Mouse (Mus musculus) stomach, embryonic 15.5 days (tissue): ENCODE data around the gene Ncstn. TPM values are rescaled to one million over a fixed set of nuclear protein-coding genes. Genes with fewer than 3 reads are reported as not detected.

Experiments
- ATAC-seq: fragments of 200-750 bp; cut with Nextera tagmentation; 2 replicates; pipeline ENCODE4 v1.8.0; 2017; ENCODE audit warnings: low read depth, moderate number of reproducible peaks, moderate TSS enrichment; ENCODE audit not compliant: insufficient read depth, low FRiP score
- H3K27ac ChIP-seq: fragments of 300-500 bp; sonication (generic); 2 replicates; pipeline ENCODE4 v1.5.1; 2015; ENCODE audit warnings: mild to moderate bottlenecking, inconsistent platforms
- H3K27me3 ChIP-seq: fragments of 300-500 bp; sonication (generic); replicated peaks from 2 replicates; pipeline ENCODE4 v1.6.1; 2015; ENCODE audit warnings: inconsistent platforms
- H3K36me3 ChIP-seq: fragments of 300-500 bp; sonication (generic); 2 replicates; pipeline ENCODE4 v1.6.1; 2015; ENCODE audit warnings: inconsistent platforms
- H3K4me1 ChIP-seq: fragments of 300-500 bp; sonication (generic); 2 replicates; pipeline ENCODE4 v1.6.1; 2015; ENCODE audit warnings: inconsistent platforms
- H3K4me2 ChIP-seq: fragments of 300-500 bp; sonication (generic); 2 replicates; pipeline ENCODE4 v1.6.1; 2015; ENCODE audit warnings: mild to moderate bottlenecking, inconsistent platforms
- H3K4me3 ChIP-seq: fragments of 300-500 bp; sonication (generic); replicated peaks from 2 replicates; pipeline ENCODE4 v1.5.1; 2015; ENCODE audit warnings: inconsistent platforms
- H3K9ac ChIP-seq: fragments of 300-500 bp; sonication (generic); 2 replicates; pipeline ENCODE4 v1.6.1; 2015; ENCODE audit warnings: inconsistent platforms
- H3K9me3 ChIP-seq: fragments of 300-500 bp; sonication (generic); 2 replicates; pipeline ENCODE4 v1.6.1; 2016; ENCODE audit warnings: inconsistent platforms
- WGBS: fragments of 180-500 bp; shearing (Covaris S2); methylation state at CpG from one replicate; pipeline ENCODE4 v1.1.7; 2015; 5-methylcytosine and 5-hydroxymethylcytosine counted together
- polyA plus RNA-seq: library from polyadenylated mRNA; unstranded; fragments of >200 nt; fragmentation: Nextera tagmentation; extraction: Ambion mirVana; gene quantifications from 2 replicates; pipeline ENCODE4 v1.2.1, GENCODE M21; 2015

The Ncstn gene
- polyA plus RNA-seq, 1 experiment from 2014 or later: 114 TPM

- H3K27ac ChIP-seq: no peak overlapping the region
- H3K27me3 ChIP-seq: no peaks in the 10 kb centered on the region
- 56% methylated on average over 9 of the region's 9 CpGs for WGBS
- ATAC-seq: no peak
- H3K36me3 ChIP-seq: no peaks in the 10 kb centered on the region
- peaks cover 30% of the 10 kb centered on the region for H3K4me1 ChIP-seq
- no peaks in the 10 kb centered on the region for H3K9me3 ChIP-seq
- H3K4me2 ChIP-seq: peak overlapping the region; percentile 19; the same call in 1 of the 2 replicates
- H3K4me3 ChIP-seq: no peak overlapping the region
- H3K9ac ChIP-seq: no peak overlapping the region
Observed at GRCm38 (mm10) chr1:172024140-172024895, 58.3 kb downstream of the Ncstn start.

GRCm38 (mm10) chr1:172019863-172020521 is 62.6 kb downstream of the Ncstn start:
- H3K4me2 ChIP-seq: no peak overlapping the region
- H3K9ac ChIP-seq: no peak overlapping the region
- H3K27ac ChIP-seq: peak overlapping the region; percentile 80
- no peak for ATAC-seq
- H3K4me1 ChIP-seq: peaks cover 48% of the 10 kb centered on the region
- H3K9me3 ChIP-seq: no peaks in the 10 kb centered on the region
- H3K36me3 ChIP-seq: no peaks in the 10 kb centered on the region
- 75% methylated on average over 10 of the region's 10 CpGs for WGBS
- H3K27me3 ChIP-seq: no peaks in the 10 kb centered on the region
- no peak overlapping the region for H3K4me3 ChIP-seq

- no peak overlapping the region for H3K4me3 ChIP-seq
- WGBS: 81% methylated on average over 4 of the region's 4 CpGs
- H3K9ac ChIP-seq: no peak overlapping the region
- peak; percentile 61; the same call in 1 of the 2 replicates for ATAC-seq
- no peaks in the 10 kb centered on the region for H3K9me3 ChIP-seq
- no peaks in the 10 kb centered on the region for H3K36me3 ChIP-seq
- no peaks in the 10 kb centered on the region for H3K27me3 ChIP-seq
- peak overlapping the region; percentile 80 for H3K27ac ChIP-seq
- peaks cover 42% of the 10 kb centered on the region for H3K4me1 ChIP-seq
- no peak overlapping the region for H3K4me2 ChIP-seq
Observed at GRCm38 (mm10) chr1:172019339-172019738, 63.3 kb downstream of the Ncstn start.

GRCm38 (mm10) chr1:172018336-172019311 is 64.0 kb downstream of the Ncstn start:
- no peak overlapping the region for H3K4me3 ChIP-seq
- H3K27ac ChIP-seq: peak overlapping the region; percentile 48
- H3K4me1 ChIP-seq: peaks cover 41% of the 10 kb centered on the region
- no peak overlapping the region for H3K9ac ChIP-seq
- H3K4me2 ChIP-seq: no peak overlapping the region
- no peaks in the 10 kb centered on the region for H3K27me3 ChIP-seq
- no peaks in the 10 kb centered on the region for H3K9me3 ChIP-seq
- 92% methylated on average over 9 of the region's 9 CpGs for WGBS
- no peaks in the 10 kb centered on the region for H3K36me3 ChIP-seq
- peak; percentile 53; the same call in 1 of the 2 replicates for ATAC-seq

- Histone ChIP-seq H3K9ac (no peak overlapping the region), H3K9me3 (no peaks in the 10 kb centered on the region), H3K36me3 (no peaks in the 10 kb centered on the region), H3K4me2 (no peak overlapping the region), H3K27ac (no peak overlapping the region), H3K4me3 (no peak overlapping the region), H3K27me3 (no peaks in the 10 kb centered on the region), H3K4me1 (peaks cover 39% of the 10 kb centered on the region)
- 67% methylated on average over 6 of the region's 6 CpGs for WGBS
- ATAC-seq: no peak
Observed at GRCm38 (mm10) chr1:172017517-172018070, 65.0 kb downstream of the Ncstn start.

- Histone ChIP-seq H3K9me3 (no peaks in the 10 kb centered on the region), H3K27me3 (no peaks in the 10 kb centered on the region), H3K27ac (peak overlapping the region; percentile 35; the same call in 1 of the 2 replicates), H3K36me3 (no peaks in the 10 kb centered on the region), H3K4me2 (no peak overlapping the region), H3K4me1 (peaks cover 32% of the 10 kb centered on the region), H3K4me3 (no peak overlapping the region), H3K9ac (no peak overlapping the region)
- WGBS: 34% methylated on average over 6 of the region's 6 CpGs
- no peak for ATAC-seq
Observed at GRCm38 (mm10) chr1:172016660-172017516, 65.7 kb downstream of the Ncstn start.

- Histone ChIP-seq H3K9ac (no peak overlapping the region), H3K4me2 (no peak overlapping the region; the same call in 1 of the 2 replicates)
Observed at GRCm38 (mm10) chr1:172016031-172016430, 66.6 kb downstream of the Ncstn start.

More at GRCm38 (mm10) chr1:172016031-172016430, 66.6 kb downstream of the Ncstn start:
- H3K4me1 ChIP-seq: peaks cover 30% of the 10 kb centered on the region
- no peak overlapping the region for H3K4me3 ChIP-seq
- WGBS: 44% methylated on average over 8 of the region's 8 CpGs
- no peak for ATAC-seq
- H3K27me3 ChIP-seq: no peaks in the 10 kb centered on the region
- H3K9me3 ChIP-seq: no peaks in the 10 kb centered on the region
- H3K36me3 ChIP-seq: no peaks in the 10 kb centered on the region
- H3K27ac ChIP-seq: peak overlapping the region; percentile 35; the same call in 1 of the 2 replicates

Other genes with a start within 250 kb of the Ncstn start
- 2.2 and 3.2 TPM in 2 replicates for gene Cd84, start 243.1 kb downstream of the Ncstn start, polyA plus RNA-seq
- 0.05 TPM in 1 of 2 replicates, not detected in the other for gene Gm10521, start 187.1 kb downstream of the Ncstn start, polyA plus RNA-seq
- 0.45 and 1.0 TPM in 2 replicates for gene Slamf6, start 165.3 kb downstream of the Ncstn start, polyA plus RNA-seq
- gene Vangl2, start 54.4 kb downstream of the Ncstn start, polyA plus RNA-seq: 9.9 and 11.3 TPM in 2 replicates
- not detected in 2 replicates for gene Nhlh1, start 25.2 kb downstream of the Ncstn start, polyA plus RNA-seq
- 190 and 220 TPM in 2 replicates for gene Copa, start 266 bp downstream of the Ncstn start, polyA plus RNA-seq
- 112 and 132 TPM in 2 replicates for gene Pex19, start 44.0 kb upstream of the Ncstn start, polyA plus RNA-seq
- 106 and 121 TPM in 2 replicates for gene Dcaf8, start 65.3 kb upstream of the Ncstn start, polyA plus RNA-seq
- gene Pea15a, start 124.0 kb upstream of the Ncstn start, polyA plus RNA-seq: 103 and 108 TPM in 2 replicates
- 16.2 and 17.4 TPM in 2 replicates for gene Casq1, start 137.1 kb upstream of the Ncstn start, polyA plus RNA-seq
- gene Atp1a4, start 175.6 kb upstream of the Ncstn start, polyA plus RNA-seq: not detected in 2 replicates
- 44.8 and 45.0 TPM in 2 replicates for gene Igsf8, start 178.8 kb upstream of the Ncstn start, polyA plus RNA-seq
- gene Atp1a2, start 215.3 kb upstream of the Ncstn start, polyA plus RNA-seq: 4.2 and 4.3 TPM in 2 replicates
- gene Kcnj9, start 246.5 kb upstream of the Ncstn start, polyA plus RNA-seq: 0.05 and 0.09 TPM in 2 replicates